Mouse (Mus musculus) embryo, embryonic 11 days (tissue): Measurements from ENCODE around the gene Cyp2c65.
A peak's percentile ranks its signal among the peaks of the same experiment; 100 is the strongest.

Source experiments
- DNase-seq: peaks from one replicate; pipeline ENCODE4 v3.0.0-alpha.2; 2015

Cyp2c65 gene

DNA sequence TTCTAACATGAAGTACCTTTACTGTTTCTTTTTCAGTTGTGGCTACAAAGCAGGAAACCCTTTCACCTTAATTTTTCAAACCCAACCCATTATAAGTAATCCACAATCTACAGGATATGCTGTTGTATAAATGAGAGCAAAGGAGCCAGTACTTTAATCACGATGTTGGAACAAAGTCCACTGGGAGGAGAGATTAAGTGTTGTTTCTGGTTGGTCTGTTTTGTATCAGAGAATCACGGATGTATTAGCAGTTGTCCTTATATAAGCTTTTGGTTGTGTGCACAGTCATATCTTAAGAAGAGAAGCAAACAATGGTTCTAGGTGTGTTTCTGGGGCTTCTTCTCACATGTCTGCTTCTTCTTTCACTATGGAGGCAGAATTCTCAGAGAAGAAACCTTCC, at the start of gene Cyp2c65:
Gene Cyp2c65 (plus strand): TSS at position 297 of the 400 bp plus-strand sequence.
- DNase-seq, result no peak

DNA sequence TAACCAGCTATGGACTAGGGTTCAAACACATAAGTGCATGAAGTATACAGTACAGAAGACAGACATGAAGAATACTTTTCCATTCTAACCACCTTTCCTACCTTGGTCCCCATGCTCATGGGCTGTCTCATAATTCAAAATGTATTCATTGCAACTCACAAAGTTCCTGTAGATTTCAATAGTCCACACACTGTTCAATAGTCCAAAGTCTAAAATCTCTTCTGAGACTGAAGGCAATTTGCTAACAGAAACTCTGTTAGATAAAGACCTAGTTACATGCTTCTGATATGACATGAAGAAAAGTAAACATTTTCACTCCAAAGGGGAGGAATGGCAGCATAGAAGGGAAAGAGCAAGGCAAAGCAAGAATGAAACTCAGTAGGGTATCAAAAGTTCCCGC, 2.9 kb upstream of the Cyp2c65 start:
- DNase-seq, result no peak

GRCm38 (mm10) chr19:39098779-39099178, 38.0 kb downstream of the Cyp2c65 start:
- peak; percentile 2 for DNase-seq

DNA sequence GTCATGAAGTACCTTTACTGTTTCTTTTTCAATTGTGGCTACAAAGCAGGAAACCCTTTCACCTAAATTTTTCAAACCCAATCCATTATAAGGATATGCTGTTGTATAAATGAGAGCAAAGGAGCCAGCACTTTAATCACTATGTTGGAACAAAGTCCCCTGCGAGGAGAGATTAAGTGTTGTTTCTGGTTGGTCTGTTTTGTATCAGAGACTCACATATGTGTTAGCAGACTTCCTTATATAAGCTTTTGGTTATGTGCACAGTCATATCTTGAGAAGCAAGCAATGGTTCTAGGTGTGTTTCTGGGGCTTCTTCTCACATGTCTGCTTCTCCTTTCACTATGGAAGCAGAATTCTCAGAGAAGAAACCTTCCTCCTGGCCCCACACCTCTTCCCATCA, 52.8 kb downstream of the Cyp2c65 start, which contains the start of gene Cyp2c66:
Gene Cyp2c66 (plus strand): TSS at position 255 of the 400 bp plus-strand sequence.
- DNase-seq, result no peak
